Mouse (Mus musculus): ENCODE results near the gene Gon7. TPM values are rescaled to one million over a fixed set of nuclear protein-coding genes. Genes with fewer than 3 reads are reported as not detected.

The Gon7 gene
- total and polyA plus RNA-seq, 2 experiments from 2014 or later: 1.8 to 17.2 TPM

- 45% methylated on average over 26 of the region's 26 CpGs for WGBS
- TF ChIP-seq CTCF (IDR thresholded peaks at IDR 0.05; ENCODE audit: low read depth): no peak
- TF ChIP-seq EP300 (IDR thresholded peaks at IDR 0.05; ENCODE audit: low read depth): no peak
- Histone ChIP-seq H3K9me3 (replicated peaks; ENCODE audit: control insufficient read depth, low read length) (no peaks in the 10 kb centered on the region), H3K9ac (replicated peaks; ENCODE audit: low read depth, low read length) (no peak overlapping the region), H3K4me2 (ENCODE audit: low read depth, low read length) (peak overlapping the region; percentile 35), H3K27me3 (ENCODE audit: control insufficient read depth, insufficient read depth, low read length) (no peaks in the 10 kb centered on the region), H3K4me1 (ENCODE audit: control insufficient read depth, insufficient read depth) (peaks cover 7% of the 10 kb centered on the region; the same call in 1 of the 2 replicates), H3K4me3 (ENCODE audit: low read depth, low read length) (no peak overlapping the region), H3K36me3 (replicated peaks; ENCODE audit: control insufficient read depth, insufficient read depth, low read length) (no peaks in the 10 kb centered on the region), H3K27ac (ENCODE audit: low read depth) (no peak overlapping the region)
- peak; percentile 76 for ATAC-seq (ENCODE audit: insufficient read depth, low read depth)
- peak; percentile 34 for DNase-seq (ENCODE audit: low spot score)
Observed at GRCm38 (mm10) chr12:102729855-102730797, 27.5 kb downstream of the Gon7 start.

GRCm38 (mm10) chr12:102725761-102726175 lies 31.8 kb downstream of the Gon7 start:
- H3K4me1 ChIP-seq (ENCODE audit: control insufficient read depth, insufficient read depth): peaks cover 7% of the 10 kb centered on the region; the same call in 1 of the 2 replicates
- 63% methylated on average over 7 of the region's 7 CpGs for WGBS
- DNase-seq (ENCODE audit: low spot score) (no peak), ATAC-seq (ENCODE audit: insufficient read depth, low read depth) (no peak; the same call in 1 of the 2 replicates)
- no peak overlapping the region for H3K27ac ChIP-seq (ENCODE audit: low read depth)
- H3K4me3 ChIP-seq (ENCODE audit: low read depth, low read length): no peak overlapping the region
- H3K9ac ChIP-seq (replicated peaks; ENCODE audit: low read depth, low read length): no peak overlapping the region
- H3K9me3 ChIP-seq (replicated peaks; ENCODE audit: control insufficient read depth, low read length): no peaks in the 10 kb centered on the region
- TF ChIP-seq CTCF (IDR thresholded peaks at IDR 0.05; ENCODE audit: low read depth) (no peak), EP300 (IDR thresholded peaks at IDR 0.05; ENCODE audit: low read depth) (no peak)
- H3K36me3 ChIP-seq (replicated peaks; ENCODE audit: control insufficient read depth, insufficient read depth, low read length): no peaks in the 10 kb centered on the region
- no peaks in the 10 kb centered on the region for H3K27me3 ChIP-seq (ENCODE audit: control insufficient read depth, insufficient read depth, low read length)
- H3K4me2 ChIP-seq (ENCODE audit: low read depth, low read length): no peak overlapping the region

- Histone ChIP-seq H3K4me1 (ENCODE audit: control insufficient read depth, insufficient read depth) (peaks cover 2% of the 10 kb centered on the region; the same call in 1 of the 2 replicates), H3K9me3 (replicated peaks; ENCODE audit: control insufficient read depth, low read length) (no peaks in the 10 kb centered on the region), H3K9ac (replicated peaks; ENCODE audit: low read depth, low read length) (no peak overlapping the region), H3K36me3 (replicated peaks; ENCODE audit: control insufficient read depth, insufficient read depth, low read length) (no peaks in the 10 kb centered on the region), H3K27ac (ENCODE audit: low read depth) (no peak overlapping the region), H3K4me2 (ENCODE audit: low read depth, low read length) (no peak overlapping the region), H3K27me3 (ENCODE audit: control insufficient read depth, insufficient read depth, low read length) (no peaks in the 10 kb centered on the region), H3K4me3 (ENCODE audit: low read depth, low read length) (no peak overlapping the region)
- no peak for TF ChIP-seq CTCF (IDR thresholded peaks at IDR 0.05; ENCODE audit: low read depth)
- DNase-seq (ENCODE audit: low spot score) (no peak), ATAC-seq (ENCODE audit: insufficient read depth, low read depth) (no peak)
- WGBS: 87% methylated on average over 6 of the region's 6 CpGs
Observed at GRCm38 (mm10) chr12:102725146-102725545, 32.5 kb downstream of the Gon7 start.

GRCm38 (mm10) chr12:102723861-102724260 lies 33.7 kb downstream of the Gon7 start:
- TF ChIP-seq EP300 (IDR thresholded peaks at IDR 0.05; ENCODE audit: low read depth): no peak
- no peak for TF ChIP-seq CTCF (IDR thresholded peaks at IDR 0.05; ENCODE audit: low read depth)
- H3K9ac ChIP-seq (replicated peaks; ENCODE audit: low read depth, low read length): no peak overlapping the region
- DNase-seq (ENCODE audit: low spot score): no peak
- H3K4me3 ChIP-seq (ENCODE audit: low read depth, low read length): no peak overlapping the region
- no peak overlapping the region for H3K4me2 ChIP-seq (ENCODE audit: low read depth, low read length)
- H3K4me1 ChIP-seq (ENCODE audit: control insufficient read depth, insufficient read depth): no peaks in the 10 kb centered on the region
- 26% methylated on average over 6 of the region's 6 CpGs for WGBS
- H3K27ac ChIP-seq (ENCODE audit: low read depth): no peak overlapping the region
- H3K36me3 ChIP-seq (replicated peaks; ENCODE audit: control insufficient read depth, insufficient read depth, low read length): no peaks in the 10 kb centered on the region
- H3K27me3 ChIP-seq (ENCODE audit: control insufficient read depth, insufficient read depth, low read length): no peaks in the 10 kb centered on the region
- ATAC-seq (ENCODE audit: insufficient read depth, low read depth): no peak
- H3K9me3 ChIP-seq (replicated peaks; ENCODE audit: control insufficient read depth, low read length): no peaks in the 10 kb centered on the region

GRCm38 (mm10) chr12:102722966-102723365 lies 34.6 kb downstream of the Gon7 start:
- 82% methylated on average over 8 of the region's 8 CpGs for WGBS
- Histone ChIP-seq H3K27ac (ENCODE audit: low read depth) (no peak overlapping the region), H3K9me3 (replicated peaks; ENCODE audit: control insufficient read depth, low read length) (no peaks in the 10 kb centered on the region), H3K27me3 (ENCODE audit: control insufficient read depth, insufficient read depth, low read length) (no peaks in the 10 kb centered on the region), H3K36me3 (replicated peaks; ENCODE audit: control insufficient read depth, insufficient read depth, low read length) (no peaks in the 10 kb centered on the region), H3K4me2 (ENCODE audit: low read depth, low read length) (no peak overlapping the region), H3K9ac (replicated peaks; ENCODE audit: low read depth, low read length) (no peak overlapping the region), H3K4me3 (ENCODE audit: low read depth, low read length) (no peak overlapping the region), H3K4me1 (ENCODE audit: control insufficient read depth, insufficient read depth) (no peaks in the 10 kb centered on the region)
- TF ChIP-seq CTCF (IDR thresholded peaks at IDR 0.05; ENCODE audit: low read depth) (no peak), EP300 (IDR thresholded peaks at IDR 0.05; ENCODE audit: low read depth) (no peak)
- ATAC-seq (ENCODE audit: insufficient read depth, low read depth): no peak
- no peak for DNase-seq (ENCODE audit: low spot score)
